Mouse (Mus musculus) left cerebral cortex, adult 2 months (tissue): ENCODE data around the gene Enthd1. TPM values are rescaled to one million over a fixed set of nuclear protein-coding genes. Genes with fewer than 3 reads are reported as not detected.

Experiments
- DNase-seq, 2 experiments: peaks; one replicate each; pipeline ENCODE4 v3.0.0; 2021 to 2022; ENCODE audit warnings: low spot score in 2 of 2, mixed read lengths in 1 of 2; ENCODE audit errors: extremely low spot score in 1 of 2
- H3K27ac ChIP-seq: fragments of 200-600 bp; 2 replicates; pipeline ENCODE4 v1.8.1; 2022
- H3K4me3 ChIP-seq: fragments of 200-600 bp; 2 replicates; pipeline ENCODE4 v1.8.1; 2022
- CTCF ChIP-seq: fragments of 200-600 bp; IDR thresholded peaks from 2 replicates; pipeline ENCODE4 v1.8.1; 2022; ENCODE audit warnings: antibody characterized with exemption, mild to moderate bottlenecking, moderate library complexity
- intact Hi-C: fragments of 180-260 bp; cut with DNase I; formaldehyde crosslinking; loops from one replicate; pipeline ENCODE4 v1.15.1; 2025
- total RNA-seq, 2 experiments: library from RNA; stranded (reverse); gene quantifications; 2 replicates each; pipeline ENCODE4 v1.2.3; 2021

Gene Enthd1
- total RNA-seq, 2 experiments from 2014 or later = not detected

GRCm38 (mm10) chr15:80571611-80572010, 6.7 kb upstream of the Enthd1 start:
- intact Hi-C loops = no loop called here
- no peak overlapping the region for H3K27ac ChIP-seq
- no peak overlapping the region for H3K4me3 ChIP-seq
- no peak for TF ChIP-seq CTCF
- DNase-seq = no peak

- Histone ChIP-seq H3K4me3 (no peak overlapping the region), H3K27ac (no peak overlapping the region)
- no peak for DNase-seq
- no peak for TF ChIP-seq CTCF
- intact Hi-C loops = no loop called here
Observed at GRCm38 (mm10) chr15:80570226-80570625, 5.3 kb upstream of the Enthd1 start.

- intact Hi-C loops = no loop called here
- Histone ChIP-seq H3K4me3 (no peak overlapping the region), H3K27ac (no peak overlapping the region)
- DNase-seq = no peak
- TF ChIP-seq CTCF = no peak
Observed at GRCm38 (mm10) chr15:80569205-80569604, 4.2 kb upstream of the Enthd1 start.

GRCm38 (mm10) chr15:80567731-80568130, 2.8 kb upstream of the Enthd1 start:
- no peak for TF ChIP-seq CTCF
- H3K27ac ChIP-seq = no peak overlapping the region
- DNase-seq = no peak
- intact Hi-C loops = no loop called here
- no peak overlapping the region for H3K4me3 ChIP-seq

- Histone ChIP-seq H3K4me3 (no peak overlapping the region), H3K27ac (no peak overlapping the region)
- intact Hi-C loops = no loop called here
- no peak for DNase-seq
- no peak for TF ChIP-seq CTCF
Observed at GRCm38 (mm10) chr15:80567139-80567538, 2.2 kb upstream of the Enthd1 start.

GRCm38 (mm10) chr15:80566696-80567095, 1.7 kb upstream of the Enthd1 start:
- Histone ChIP-seq H3K27ac (no peak overlapping the region), H3K4me3 (no peak overlapping the region)
- DNase-seq = no peak
- intact Hi-C loops = no loop called here
- no peak for TF ChIP-seq CTCF

GRCm38 (mm10) chr15:80563634-80564208, 1.2 kb downstream of the Enthd1 start:
- no peak overlapping the region for H3K27ac ChIP-seq
- intact Hi-C loops = no loop called here
- TF ChIP-seq CTCF = peak; percentile 41
- DNase-seq = no peak
- H3K4me3 ChIP-seq = no peak overlapping the region

GRCm38 (mm10) chr15:80562446-80562845, 2.5 kb downstream of the Enthd1 start:
- no peak for DNase-seq
- TF ChIP-seq CTCF = no peak
- H3K27ac ChIP-seq = no peak overlapping the region
- no peak overlapping the region for H3K4me3 ChIP-seq
- intact Hi-C loops = no loop called here

GRCm38 (mm10) chr15:80560646-80561580, 4.0 kb downstream of the Enthd1 start:
- H3K27ac ChIP-seq = no peak overlapping the region
- no peak for TF ChIP-seq CTCF
- intact Hi-C loops = no loop called here
- no peak for DNase-seq
- H3K4me3 ChIP-seq = no peak overlapping the region

- intact Hi-C loops = no loop called here
Observed at GRCm38 (mm10) chr15:80559978-80560377, 5.0 kb downstream of the Enthd1 start.

GRCm38 (mm10) chr15:80559534-80559933, 5.4 kb downstream of the Enthd1 start:
- TF ChIP-seq CTCF = no peak
- H3K4me3 ChIP-seq = no peak overlapping the region
- intact Hi-C loops = no loop called here
- H3K27ac ChIP-seq = no peak overlapping the region
- no peak for DNase-seq

More at GRCm38 (mm10) chr15:80559978-80560377, 5.0 kb downstream of the Enthd1 start:
- no peak for DNase-seq
- Histone ChIP-seq H3K27ac (no peak overlapping the region), H3K4me3 (no peak overlapping the region)
- TF ChIP-seq CTCF = no peak

GRCm38 (mm10) chr15:80557745-80558144, 7.2 kb downstream of the Enthd1 start:
- intact Hi-C loops = no loop called here
- DNase-seq = no peak
- TF ChIP-seq CTCF = no peak; the same call in 1 of the 2 replicates
- no peak overlapping the region for H3K27ac ChIP-seq
- no peak overlapping the region for H3K4me3 ChIP-seq
